Mouse (Mus musculus): ENCODE results near the gene Oaz3. TPM values are rescaled to one million over a fixed set of nuclear protein-coding genes. Genes with fewer than 3 reads are reported as not detected.

The Oaz3 gene
- polyA plus RNA-seq, 1 experiment from 2014 or later: 0.29 TPM

DNA sequence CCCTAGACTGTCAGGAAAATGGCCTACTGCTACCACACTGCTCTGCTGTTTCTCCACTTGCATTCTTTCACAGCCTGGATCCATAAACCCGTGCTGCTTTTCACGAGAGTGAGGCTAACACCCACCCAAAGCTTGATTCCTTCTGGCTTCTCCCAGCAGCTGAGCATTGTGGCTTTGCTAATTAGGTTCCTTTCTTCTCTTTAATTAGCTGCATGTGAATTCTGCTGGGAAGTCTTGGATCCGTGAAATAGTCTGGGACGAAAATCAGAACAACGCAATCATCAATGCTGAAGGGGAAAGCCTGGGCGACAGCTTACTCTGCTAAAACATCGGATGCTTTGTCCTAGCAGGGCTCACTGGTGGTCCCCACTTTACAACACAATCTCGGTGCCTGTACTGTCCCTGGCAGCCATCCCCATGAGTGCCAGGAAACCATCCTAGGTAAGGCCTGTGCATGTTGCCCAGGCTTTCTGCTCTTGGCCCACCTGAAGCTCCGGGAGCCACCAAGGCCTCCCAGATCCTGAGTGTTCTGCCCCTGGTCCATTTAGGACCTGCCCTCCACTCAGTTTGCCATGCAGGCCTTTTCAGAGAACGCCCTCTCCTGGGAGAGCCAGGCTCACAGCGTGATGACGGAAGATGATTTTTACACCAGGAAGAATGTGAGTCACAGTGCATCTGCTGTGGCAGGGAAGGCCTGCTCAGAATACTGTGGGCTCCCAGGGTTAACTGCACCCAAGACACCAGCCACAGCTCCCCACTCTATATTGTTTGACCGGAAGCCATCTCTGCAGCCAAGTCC is 22.1 kb upstream of the Oaz3 start:
- no peak for ATAC-seq (replicated peaks; ENCODE audit: insufficient number of reproducible peaks, low FRiP score, low TSS enrichment)
- H3K4me2 ChIP-seq: no peak overlapping the region
- H3K36me3 ChIP-seq (ENCODE audit: control insufficient read depth, insufficient read depth, low read length): no peaks in the 10 kb centered on the region
- H3K9ac ChIP-seq (ENCODE audit: low read depth, low read length): no peak overlapping the region
- no peak overlapping the region for H3K27ac ChIP-seq (ENCODE audit: low read depth, low read length)
- H3K4me1 ChIP-seq (ENCODE audit: control insufficient read depth, insufficient read depth, low read length): no peaks in the 10 kb centered on the region
- no peak overlapping the region for H3K4me3 ChIP-seq (ENCODE audit: low read depth, low read length)
- 68% methylated on average over 13 of the region's 13 CpGs for WGBS (ENCODE audit: insufficient replicate concordance)
- H3K27me3 ChIP-seq (ENCODE audit: control insufficient read depth, insufficient read depth, low read length): no peaks in the 10 kb centered on the region
- H3K9me3 ChIP-seq (replicated peaks; ENCODE audit: control insufficient read depth, low read length): no peaks in the 10 kb centered on the region

DNA sequence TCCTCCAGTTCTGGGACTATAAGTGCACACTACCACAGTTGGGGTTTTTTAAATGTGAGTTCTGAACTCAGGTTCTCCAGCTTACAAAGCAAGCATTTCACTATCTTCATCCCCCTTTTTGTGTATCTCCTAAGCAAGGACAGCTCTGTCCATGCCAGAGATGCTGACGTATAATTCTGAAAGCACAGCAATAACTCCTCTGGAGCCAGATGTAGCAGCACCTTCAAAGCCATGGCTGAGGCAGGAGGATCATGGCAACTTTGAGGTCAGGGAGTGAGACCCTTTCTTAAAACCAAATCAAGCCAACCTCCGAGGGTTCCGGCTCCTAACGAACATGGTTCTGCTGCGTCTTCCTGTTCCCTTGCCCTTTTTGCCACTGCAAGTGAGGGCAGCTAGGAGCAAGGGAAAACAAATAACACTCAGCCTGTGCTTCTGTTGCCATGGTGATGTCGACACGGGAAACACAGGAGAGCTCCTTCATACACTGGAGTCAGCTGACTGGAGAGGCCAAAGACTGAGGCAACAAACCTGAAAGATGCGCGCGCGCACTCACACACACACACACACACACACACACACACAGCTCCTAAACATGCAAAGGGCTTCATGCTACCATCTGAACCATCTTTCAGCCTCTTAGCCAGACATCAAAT is 20.3 kb upstream of the Oaz3 start:
- WGBS (ENCODE audit: insufficient replicate concordance): 54% methylated on average over 11 of the region's 11 CpGs
- no peaks in the 10 kb centered on the region for H3K27me3 ChIP-seq (ENCODE audit: control insufficient read depth, insufficient read depth, low read length)
- no peak overlapping the region for H3K4me3 ChIP-seq (ENCODE audit: low read depth, low read length)
- no peak overlapping the region for H3K9ac ChIP-seq (ENCODE audit: low read depth, low read length)
- H3K27ac ChIP-seq (ENCODE audit: low read depth, low read length): no peak overlapping the region
- no peaks in the 10 kb centered on the region for H3K36me3 ChIP-seq (ENCODE audit: control insufficient read depth, insufficient read depth, low read length)
- no peak for ATAC-seq (replicated peaks; ENCODE audit: insufficient number of reproducible peaks, low FRiP score, low TSS enrichment)
- H3K9me3 ChIP-seq (replicated peaks; ENCODE audit: control insufficient read depth, low read length): no peaks in the 10 kb centered on the region
- no peak overlapping the region for H3K4me2 ChIP-seq
- no peaks in the 10 kb centered on the region for H3K4me1 ChIP-seq (ENCODE audit: control insufficient read depth, insufficient read depth, low read length)

GRCm38 (mm10) chr3:94459834-94460233 is 16.1 kb upstream of the Oaz3 start:
- Histone ChIP-seq H3K27me3 (ENCODE audit: control insufficient read depth, insufficient read depth, low read length) (no peaks in the 10 kb centered on the region; the same call in 1 of the 2 replicates), H3K9me3 (replicated peaks; ENCODE audit: control insufficient read depth, low read length) (no peaks in the 10 kb centered on the region), H3K4me1 (ENCODE audit: control insufficient read depth, insufficient read depth, low read length) (no peaks in the 10 kb centered on the region), H3K9ac (ENCODE audit: low read depth, low read length) (no peak overlapping the region), H3K36me3 (ENCODE audit: control insufficient read depth, insufficient read depth, low read length) (no peaks in the 10 kb centered on the region), H3K4me3 (ENCODE audit: low read depth, low read length) (no peak overlapping the region), H3K27ac (ENCODE audit: low read depth, low read length) (no peak overlapping the region), H3K4me2 (no peak overlapping the region)
- no peak for ATAC-seq (replicated peaks; ENCODE audit: insufficient number of reproducible peaks, low FRiP score, low TSS enrichment)
- WGBS (ENCODE audit: insufficient replicate concordance): 94% methylated on average over 2 of the region's 2 CpGs

- no peak for ATAC-seq (replicated peaks; ENCODE audit: insufficient number of reproducible peaks, low FRiP score, low TSS enrichment)
These were observed 13.3 kb upstream of the Oaz3 start for GRCm38 (mm10) chr3:94457055-94457454.

GRCm38 (mm10) chr3:94456529-94457000 is 12.8 kb upstream of the Oaz3 start:
- Histone ChIP-seq H3K9me3 (replicated peaks; ENCODE audit: control insufficient read depth, low read length) (no peaks in the 10 kb centered on the region), H3K9ac (ENCODE audit: low read depth, low read length) (0 out of 2 replicates have a peak overlapping the region, but pooled peaks have one; percentile 22)
- peak; percentile 65 for ATAC-seq (replicated peaks; ENCODE audit: insufficient number of reproducible peaks, low FRiP score, low TSS enrichment)

More at GRCm38 (mm10) chr3:94457055-94457454, 13.3 kb upstream of the Oaz3 start:
- Histone ChIP-seq H3K9me3 (replicated peaks; ENCODE audit: control insufficient read depth, low read length) (no peaks in the 10 kb centered on the region), H3K4me1 (ENCODE audit: control insufficient read depth, insufficient read depth, low read length) (no peaks in the 10 kb centered on the region), H3K4me2 (peak overlapping the region; percentile 65), H3K9ac (ENCODE audit: low read depth, low read length) (no peak overlapping the region), H3K36me3 (ENCODE audit: control insufficient read depth, insufficient read depth, low read length) (no peaks in the 10 kb centered on the region), H3K4me3 (ENCODE audit: low read depth, low read length) (no peak overlapping the region), H3K27me3 (ENCODE audit: control insufficient read depth, insufficient read depth, low read length) (no peaks in the 10 kb centered on the region; the same call in 1 of the 2 replicates), H3K27ac (ENCODE audit: low read depth, low read length) (no peak overlapping the region)
- 66% methylated on average over 3 of the region's 3 CpGs for WGBS (ENCODE audit: insufficient replicate concordance)

GRCm38 (mm10) chr3:94449377-94449776 is 5.7 kb upstream of the Oaz3 start:
- H3K27me3 ChIP-seq (ENCODE audit: control insufficient read depth, insufficient read depth, low read length): no peaks in the 10 kb centered on the region
- H3K9me3 ChIP-seq (replicated peaks; ENCODE audit: control insufficient read depth, low read length): no peaks in the 10 kb centered on the region
- H3K36me3 ChIP-seq (ENCODE audit: control insufficient read depth, insufficient read depth, low read length): peaks cover 33% of the 10 kb centered on the region
- no peak overlapping the region for H3K4me2 ChIP-seq
- no peak overlapping the region for H3K9ac ChIP-seq (ENCODE audit: low read depth, low read length)
- ATAC-seq (replicated peaks; ENCODE audit: insufficient number of reproducible peaks, low FRiP score, low TSS enrichment): no peak
- H3K27ac ChIP-seq (ENCODE audit: low read depth, low read length): no peak overlapping the region
- H3K4me3 ChIP-seq (ENCODE audit: low read depth, low read length): no peak overlapping the region
- H3K4me1 ChIP-seq (ENCODE audit: control insufficient read depth, insufficient read depth, low read length): no peaks in the 10 kb centered on the region
- 85% methylated on average over 2 of the region's 2 CpGs for WGBS (ENCODE audit: insufficient replicate concordance)

More at GRCm38 (mm10) chr3:94456529-94457000, 12.8 kb upstream of the Oaz3 start:
- H3K27ac ChIP-seq (ENCODE audit: low read depth, low read length): no peak overlapping the region
- peak overlapping the region; percentile 37 for H3K4me3 ChIP-seq (ENCODE audit: low read depth, low read length)
- no peaks in the 10 kb centered on the region for H3K4me1 ChIP-seq (ENCODE audit: control insufficient read depth, insufficient read depth, low read length)
- no peaks in the 10 kb centered on the region for H3K36me3 ChIP-seq (ENCODE audit: control insufficient read depth, insufficient read depth, low read length)
- peak overlapping the region; percentile 65 for H3K4me2 ChIP-seq
- H3K27me3 ChIP-seq (ENCODE audit: control insufficient read depth, insufficient read depth, low read length): no peaks in the 10 kb centered on the region; the same call in 1 of the 2 replicates
- WGBS (ENCODE audit: insufficient replicate concordance): 2% methylated on average over 12 of the region's 12 CpGs

GRCm38 (mm10) chr3:94442951-94443596 is 641 bp downstream of the Oaz3 start, which contains the start of gene Mrpl9:
Gene Mrpl9, plus strand, starts transcription at chr3:94443318.
- peak within 1 kb of the TSS; percentile 96 for H3K4me3 ChIP-seq (ENCODE audit: low read depth, low read length)
- peaks cover 28% of the 10 kb centered on the region for H3K36me3 ChIP-seq (ENCODE audit: control insufficient read depth, insufficient read depth, low read length)
- ATAC-seq (replicated peaks; ENCODE audit: insufficient number of reproducible peaks, low FRiP score, low TSS enrichment): peak; percentile 92
- H3K9me3 ChIP-seq (replicated peaks; ENCODE audit: control insufficient read depth, low read length): no peaks in the 10 kb centered on the region
- H3K27me3 ChIP-seq (ENCODE audit: control insufficient read depth, insufficient read depth, low read length): no peaks in the 10 kb centered on the region
- H3K9ac ChIP-seq (ENCODE audit: low read depth, low read length): peak within 1 kb of the TSS; percentile 96
- peak within 1 kb of the TSS; percentile 66; the same call in 1 of the 2 replicates for H3K27ac ChIP-seq (ENCODE audit: low read depth, low read length)
- 1% methylated on average over 39 of the region's 39 CpGs for WGBS (ENCODE audit: insufficient replicate concordance)
- peak within 1 kb of the TSS; percentile 86 for H3K4me2 ChIP-seq
- H3K4me1 ChIP-seq (ENCODE audit: control insufficient read depth, insufficient read depth, low read length): 0 out of 2 replicates have a peak, but pooled peaks cover 3% of the 10 kb centered on the region

- Histone ChIP-seq H3K4me1 (ENCODE audit: control insufficient read depth, insufficient read depth, low read length) (0 out of 2 replicates have a peak, but pooled peaks cover 3% of the 10 kb centered on the region), H3K4me2 (no peak overlapping the region), H3K27ac (ENCODE audit: low read depth, low read length) (no peak overlapping the region), H3K4me3 (ENCODE audit: low read depth, low read length) (no peak overlapping the region), H3K9ac (ENCODE audit: low read depth, low read length) (no peak overlapping the region), H3K36me3 (ENCODE audit: control insufficient read depth, insufficient read depth, low read length) (peaks cover 11% of the 10 kb centered on the region; the same call in 1 of the 2 replicates), H3K9me3 (replicated peaks; ENCODE audit: control insufficient read depth, low read length) (no peaks in the 10 kb centered on the region), H3K27me3 (ENCODE audit: control insufficient read depth, insufficient read depth, low read length) (no peaks in the 10 kb centered on the region)
- 39% methylated on average over 3 of the region's 3 CpGs for WGBS (ENCODE audit: insufficient replicate concordance)
- no peak for ATAC-seq (replicated peaks; ENCODE audit: insufficient number of reproducible peaks, low FRiP score, low TSS enrichment)
These were observed 2.5 kb downstream of the Oaz3 start for GRCm38 (mm10) chr3:94441182-94441581.

All from heart, embryonic 11.5 days (tissue).